Mouse (Mus musculus) spleen, adult 2 months (tissue): ENCODE data around the gene Grhl1. TPM values are rescaled to one million over a fixed set of nuclear protein-coding genes. Genes with fewer than 3 reads are reported as not detected.

Experiments used
- DNase-seq, 2 experiments: peaks; one replicate each; pipeline versions ENCODE4 v3.0.0 to v3.0.0-alpha.2; 2012 to 2021; ENCODE audit warnings: low spot score in 2 of 2, low read depth in 1 of 2
- H3K27ac ChIP-seq: fragments of 200-500 bp; 2 replicates; pipeline ENCODE4 v1.5.1; 2012; ENCODE audit warnings: low read length, inconsistent platforms; ENCODE audit not compliant: insufficient read depth
- H3K27me3 ChIP-seq: fragments of 200-500 bp; 2 replicates; pipeline ENCODE4 v1.6.1; 2012; ENCODE audit warnings: mild to moderate bottlenecking, moderate library complexity, low read length, inconsistent platforms; ENCODE audit not compliant: control insufficient read depth, insufficient read depth
- H3K36me3 ChIP-seq: fragments of 200-500 bp; 2 replicates; pipeline ENCODE4 v1.6.1; 2012; ENCODE audit warnings: mild to moderate bottlenecking, low read length, inconsistent platforms; ENCODE audit not compliant: control insufficient read depth, insufficient read depth
- H3K4me1 ChIP-seq: fragments of 200-500 bp; 2 replicates; pipeline ENCODE4 v1.6.1; 2011; ENCODE audit warnings: inconsistent platforms; ENCODE audit not compliant: control insufficient read depth, insufficient read depth, insufficient read length
- H3K4me3 ChIP-seq: fragments of 200-500 bp; 2 replicates; pipeline ENCODE4 v1.5.1; 2011; ENCODE audit warnings: mild to moderate bottlenecking, inconsistent platforms; ENCODE audit not compliant: insufficient read depth, insufficient read length; ENCODE audit errors: extremely low read depth
- CTCF ChIP-seq: fragments of 200-500 bp; IDR thresholded peaks from 2 replicates; pipeline ENCODE4 v1.5.1; 2011; ENCODE audit warnings: mild to moderate bottlenecking, inconsistent platforms; ENCODE audit not compliant: insufficient read depth, insufficient read length, insufficient replicate concordance; ENCODE audit errors: extremely low read depth
- POLR2A ChIP-seq: fragments of 200-500 bp; IDR thresholded peaks from 2 replicates; pipeline ENCODE4 v1.6.1; 2011; ENCODE audit warnings: low read depth, low read length, inconsistent platforms
- whole genome bisulfite sequencing: fragments of 180-500 bp; shearing (Covaris S2); methylation state at CpG from one replicate; pipeline ENCODE4 v1.1.7; 2018; 5-methylcytosine and 5-hydroxymethylcytosine counted together
- polyA plus RNA-seq: library from polyadenylated mRNA; depleted of rRNA; stranded (reverse); fragments of >200 nt; gene quantifications from 2 replicates; pipeline ENCODE4 v1.2.3, GENCODE M21; 2012

The Grhl1 gene
- polyA plus RNA-seq, 1 experiment, result 0.35 TPM

DNA sequence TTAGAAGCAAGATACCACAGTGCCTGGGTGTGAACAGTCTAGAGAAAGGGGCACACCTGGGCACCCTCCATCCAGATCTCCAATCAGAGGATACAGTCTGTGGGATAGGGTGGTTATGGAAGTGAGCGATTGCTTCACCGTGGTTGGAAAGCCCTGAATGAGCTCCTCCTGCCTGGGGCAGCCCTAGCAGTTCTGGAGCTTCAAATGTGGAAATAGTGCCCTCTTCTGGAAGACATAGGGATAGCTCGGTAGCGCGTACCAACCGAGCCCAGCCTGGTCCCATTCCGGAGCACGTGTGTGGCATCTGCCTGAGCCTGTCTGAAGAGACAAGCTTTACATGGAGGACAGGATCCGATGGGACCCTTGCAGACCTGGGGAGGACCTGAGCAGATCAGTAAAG lies 28.7 kb downstream of the Grhl1 start:
- H3K27ac ChIP-seq, result no peak overlapping the region
- H3K4me1 ChIP-seq, result no peaks in the 10 kb centered on the region
- WGBS, result 6% methylated on average over 9 of the region's 9 CpGs
- no peaks in the 10 kb centered on the region for H3K36me3 ChIP-seq
- peak; percentile 34 to 58 for DNase-seq
- no peak overlapping the region for H3K4me3 ChIP-seq
- no peaks in the 10 kb centered on the region for H3K27me3 ChIP-seq
- peak; percentile 66; the same call in 1 of the 2 replicates for TF ChIP-seq CTCF
- TF ChIP-seq POLR2A, result no peak

DNA sequence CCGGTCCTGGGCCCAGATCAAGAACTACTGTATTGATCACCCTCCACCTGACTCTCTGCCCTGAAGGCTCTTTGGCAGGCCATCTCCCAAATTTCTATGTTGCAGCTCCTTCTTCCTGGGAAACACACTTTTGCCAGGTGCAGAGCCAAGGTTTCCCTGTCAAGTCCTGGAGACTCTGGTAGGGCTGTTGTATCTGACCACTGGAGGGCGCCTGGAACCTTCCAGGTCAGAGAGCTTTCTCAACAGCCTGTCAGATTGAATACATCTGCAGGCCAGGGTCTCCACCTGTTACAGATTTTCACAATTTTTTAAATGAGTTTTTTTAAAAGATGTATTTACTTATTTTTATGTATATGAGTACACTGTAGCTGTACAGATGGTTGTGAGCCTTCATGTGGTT lies 31.2 kb downstream of the Grhl1 start:
- H3K4me3 ChIP-seq, result no peak overlapping the region
- peak; percentile 70; the same call in 1 of the 2 replicates for TF ChIP-seq CTCF
- TF ChIP-seq POLR2A, result no peak
- no peaks in the 10 kb centered on the region for H3K36me3 ChIP-seq
- no peaks in the 10 kb centered on the region for H3K27me3 ChIP-seq
- 46% methylated on average over 2 of the region's 2 CpGs for WGBS
- H3K27ac ChIP-seq, result no peak overlapping the region
- DNase-seq, result peak; percentile 12 to 59
- H3K4me1 ChIP-seq, result no peaks in the 10 kb centered on the region

DNA sequence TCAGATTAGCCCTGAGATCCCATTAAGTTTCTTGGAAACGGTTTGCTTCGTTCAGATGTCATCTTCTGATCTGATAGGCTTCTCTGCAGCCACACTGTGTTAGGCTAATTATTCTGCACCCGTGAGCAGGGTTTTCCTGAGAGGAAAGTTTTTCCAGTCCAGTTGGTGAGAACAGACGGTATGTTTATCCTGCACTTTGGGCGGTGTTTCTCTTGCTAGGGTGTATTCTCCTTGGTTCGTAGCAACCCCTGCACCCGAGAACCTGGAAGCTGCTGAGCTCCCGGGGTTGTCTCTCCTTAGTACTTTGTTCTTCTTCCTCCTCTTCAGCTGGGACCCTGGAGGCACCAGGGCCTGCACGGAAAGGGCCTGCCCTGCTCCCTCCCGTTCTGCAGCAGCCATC lies 34.1 kb downstream of the Grhl1 start:
- Histone ChIP-seq H3K27ac (no peak overlapping the region), H3K4me1 (no peaks in the 10 kb centered on the region), H3K4me3 (no peak overlapping the region), H3K27me3 (no peaks in the 10 kb centered on the region), H3K36me3 (no peaks in the 10 kb centered on the region)
- TF ChIP-seq POLR2A, result no peak
- TF ChIP-seq CTCF, result no peak
- no peak for DNase-seq
- 89% methylated on average over 10 of the region's 10 CpGs for WGBS

DNA sequence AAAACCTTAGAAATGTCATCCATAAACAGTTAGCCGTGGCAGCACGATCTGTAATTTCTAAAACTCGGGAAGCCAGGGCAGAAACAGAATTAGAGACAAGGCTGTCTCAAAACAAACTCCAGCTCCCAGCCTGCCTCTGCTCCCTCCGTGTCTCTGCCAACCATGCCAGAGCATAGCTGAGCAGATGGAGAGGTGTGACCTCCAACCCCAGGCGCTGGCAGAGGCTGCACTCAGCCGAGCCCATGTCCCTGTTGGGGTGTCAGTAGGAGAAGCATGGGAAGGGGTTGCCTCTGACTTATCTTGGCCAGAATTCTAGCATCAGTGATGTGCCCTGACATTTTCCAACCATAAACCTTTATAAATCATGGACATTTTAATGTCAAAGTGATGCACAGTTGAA lies 40.5 kb downstream of the Grhl1 start:
- WGBS, result 90% methylated on average over 6 of the region's 6 CpGs
- Histone ChIP-seq H3K4me1 (no peaks in the 10 kb centered on the region), H3K27ac (no peak overlapping the region), H3K36me3 (no peaks in the 10 kb centered on the region), H3K27me3 (no peaks in the 10 kb centered on the region), H3K4me3 (no peak overlapping the region)
- DNase-seq, result no peak
- TF ChIP-seq CTCF (no peak), POLR2A (no peak)

DNA sequence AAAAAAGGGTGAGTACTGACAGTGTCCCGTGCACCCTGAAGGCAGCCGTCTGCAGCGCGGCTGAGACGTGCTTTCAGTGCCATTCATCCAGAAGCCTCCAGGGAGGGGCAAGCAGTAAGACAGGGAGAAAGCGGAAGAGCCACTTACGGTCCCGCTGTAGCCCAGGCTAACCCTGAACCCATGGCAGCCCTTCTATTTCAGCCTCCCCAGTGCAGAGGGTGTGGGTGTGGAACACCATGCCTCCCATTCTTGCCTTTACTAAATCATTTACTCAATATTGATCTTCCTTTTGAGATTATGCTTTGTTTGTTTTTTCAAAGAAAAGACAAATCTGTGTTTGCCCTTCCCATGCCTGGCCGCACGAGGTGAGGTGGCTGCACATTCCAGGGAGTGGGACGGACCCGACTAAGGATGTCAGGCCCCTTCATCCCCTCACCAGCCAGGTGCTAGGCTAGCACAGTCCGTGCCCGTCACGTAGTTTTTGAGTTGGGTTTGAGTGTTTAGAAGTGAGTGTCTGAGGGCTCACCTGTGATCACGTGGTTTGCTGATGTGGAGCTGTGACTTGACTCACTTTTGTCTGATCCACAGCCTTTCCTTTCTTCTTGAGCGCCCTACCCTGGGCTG lies 42.5 kb downstream of the Grhl1 start:
- no peaks in the 10 kb centered on the region for H3K27me3 ChIP-seq
- H3K27ac ChIP-seq, result no peak overlapping the region
- DNase-seq, result no peak
- 92% methylated on average over 17 of the region's 17 CpGs for WGBS
- H3K4me3 ChIP-seq, result no peak overlapping the region
- H3K36me3 ChIP-seq, result no peaks in the 10 kb centered on the region
- TF ChIP-seq POLR2A (no peak), CTCF (no peak)
- H3K4me1 ChIP-seq, result no peaks in the 10 kb centered on the region

DNA sequence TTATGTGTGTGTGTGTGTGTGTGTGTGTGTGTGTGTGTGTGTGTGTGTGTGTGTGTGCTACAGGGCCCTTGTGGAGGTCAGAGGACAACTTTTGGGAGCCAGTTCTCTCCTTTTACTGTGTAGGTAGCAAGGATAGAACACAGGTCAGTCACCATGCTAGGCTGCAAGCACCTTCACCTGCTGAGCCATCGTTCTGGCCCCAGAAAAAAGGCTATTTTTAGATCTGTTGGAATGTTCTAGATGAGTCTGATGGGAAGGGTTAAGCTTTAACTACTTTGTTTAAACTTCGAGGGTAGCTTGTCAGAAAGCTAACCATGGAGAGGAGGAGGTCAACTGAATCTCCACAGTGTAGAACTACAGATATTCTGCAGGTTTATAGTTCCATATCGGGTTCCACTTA lies 43.1 kb downstream of the Grhl1 start:
- Histone ChIP-seq H3K4me1 (no peaks in the 10 kb centered on the region), H3K27me3 (no peaks in the 10 kb centered on the region), H3K4me3 (no peak overlapping the region), H3K36me3 (no peaks in the 10 kb centered on the region), H3K27ac (no peak overlapping the region)
- no peak for TF ChIP-seq POLR2A
- no peak for TF ChIP-seq CTCF
- DNase-seq, result no peak
- 68% methylated on average over 3 of the region's 3 CpGs for WGBS

DNA sequence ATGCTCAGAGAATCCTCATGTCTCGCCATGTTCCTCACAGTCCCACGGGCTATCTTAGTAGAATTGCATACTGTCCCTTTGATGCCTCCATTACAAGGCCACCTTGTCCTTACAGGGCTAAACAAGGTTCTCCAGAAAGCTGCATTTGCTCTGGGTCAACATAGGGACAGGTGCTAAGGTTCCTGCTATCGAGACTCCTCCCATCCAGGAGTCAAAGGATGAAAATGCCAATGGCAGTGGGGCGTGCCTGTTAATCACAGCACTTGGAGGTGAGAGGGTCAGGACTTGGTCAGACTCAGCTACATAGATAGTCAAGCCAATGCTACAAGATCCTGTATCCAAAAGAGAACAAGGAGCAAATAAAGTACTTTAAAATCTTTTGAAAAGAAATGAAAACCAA lies 47.4 kb downstream of the Grhl1 start:
- no peaks in the 10 kb centered on the region for H3K27me3 ChIP-seq
- WGBS, result 82% methylated on average over 4 of the region's 4 CpGs
- no peak for TF ChIP-seq CTCF
- TF ChIP-seq POLR2A, result no peak
- H3K4me3 ChIP-seq, result no peak overlapping the region
- no peaks in the 10 kb centered on the region for H3K4me1 ChIP-seq
- no peak for DNase-seq
- no peak overlapping the region for H3K27ac ChIP-seq
- H3K36me3 ChIP-seq, result no peaks in the 10 kb centered on the region
